Mouse (Mus musculus) heart, embryonic 14.5 days (tissue): ENCODE results near the gene Sphk2. TPM values are rescaled to one million over a fixed set of nuclear protein-coding genes. Genes with fewer than 3 reads are reported as not detected.

Experiments
- ATAC-seq: fragments of 200-750 bp; cut with Nextera tagmentation; 2 replicates; pipeline ENCODE4 v1.8.0; 2017; ENCODE audit warnings: low read depth, moderate TSS enrichment; ENCODE audit not compliant: insufficient number of reproducible peaks, insufficient read depth, low FRiP score
- H3K27ac ChIP-seq, 2 experiments: fragments of 200-500 bp in 1 of 2; fragments of 300-500 bp in 1 of 2; sonication (generic) in 1 of 2; replicated peaks in 1 of 2; 2 replicates each; pipeline ENCODE4 v1.5.1; 2012 to 2014; ENCODE audit warnings: low read depth in 2 of 2, low read length in 2 of 2, control low read depth in 1 of 2, mild to moderate bottlenecking in 1 of 2, mixed read lengths in 1 of 2; ENCODE audit not compliant: control insufficient read depth in 1 of 2, insufficient read depth in 1 of 2
- H3K27me3 ChIP-seq: fragments of 300-500 bp; sonication (generic); 2 replicates; pipeline ENCODE4 v1.6.1; 2014; ENCODE audit warnings: mild to moderate bottlenecking, low read length, control low read depth; ENCODE audit not compliant: control insufficient read depth, insufficient read depth
- H3K36me3 ChIP-seq: fragments of 300-500 bp; sonication (generic); 2 replicates; pipeline ENCODE4 v1.6.1; 2014; ENCODE audit warnings: mild to moderate bottlenecking, control low read depth, low read length, mixed read lengths; ENCODE audit not compliant: control insufficient read depth, insufficient read depth
- H3K4me1 ChIP-seq, 2 experiments: fragments of 200-500 bp in 1 of 2; fragments of 300-500 bp in 1 of 2; sonication (generic) in 1 of 2; 2 replicates each; pipeline ENCODE4 v1.6.1; 2012 to 2014; ENCODE audit warnings: low read length in 2 of 2, control low read depth in 1 of 2, mixed read lengths in 1 of 2; ENCODE audit not compliant: control insufficient read depth in 2 of 2, insufficient read depth in 2 of 2
- H3K4me2 ChIP-seq: fragments of 300-500 bp; sonication (generic); 2 replicates; pipeline ENCODE4 v1.6.1; 2014; ENCODE audit warnings: mild to moderate bottlenecking, low read length
- H3K4me3 ChIP-seq, 2 experiments: fragments of 200-500 bp in 1 of 2; fragments of 300-500 bp in 1 of 2; sonication (generic) in 1 of 2; 2 replicates each; pipeline ENCODE4 v1.5.1; 2012 to 2014; ENCODE audit warnings: low read length in 2 of 2, mild to moderate bottlenecking in 2 of 2, control low read depth in 1 of 2, low read depth in 1 of 2, moderate library complexity in 1 of 2; ENCODE audit not compliant: control insufficient read depth in 1 of 2, insufficient read depth in 1 of 2
- H3K9ac ChIP-seq: fragments of 300-500 bp; sonication (generic); 2 replicates; pipeline ENCODE4 v1.6.1; 2014; ENCODE audit warnings: mild to moderate bottlenecking, low read length
- H3K9me3 ChIP-seq: fragments of 300-500 bp; sonication (generic); 2 replicates; pipeline ENCODE4 v1.6.1; 2016; ENCODE audit warnings: low read length, control low read depth; ENCODE audit not compliant: control insufficient read depth
- WGBS: fragments of 180-500 bp; shearing (Covaris S2); extraction: QIAGEN DNeasy Blood & Tissue Kit; methylation state at CpG from one replicate; pipeline ENCODE4 v1.1.7; 2014; 5-methylcytosine and 5-hydroxymethylcytosine counted together
- polyA plus RNA-seq: library from polyadenylated mRNA; unstranded; fragments of >200 nt; fragmentation: Nextera tagmentation; extraction: Ambion mirVana; gene quantifications from 2 replicates; pipeline ENCODE4 v1.2.1, GENCODE M21; 2014

Gene Sphk2
- polyA plus RNA-seq, 1 experiment from 2014 or later: 12.5 TPM

DNA sequence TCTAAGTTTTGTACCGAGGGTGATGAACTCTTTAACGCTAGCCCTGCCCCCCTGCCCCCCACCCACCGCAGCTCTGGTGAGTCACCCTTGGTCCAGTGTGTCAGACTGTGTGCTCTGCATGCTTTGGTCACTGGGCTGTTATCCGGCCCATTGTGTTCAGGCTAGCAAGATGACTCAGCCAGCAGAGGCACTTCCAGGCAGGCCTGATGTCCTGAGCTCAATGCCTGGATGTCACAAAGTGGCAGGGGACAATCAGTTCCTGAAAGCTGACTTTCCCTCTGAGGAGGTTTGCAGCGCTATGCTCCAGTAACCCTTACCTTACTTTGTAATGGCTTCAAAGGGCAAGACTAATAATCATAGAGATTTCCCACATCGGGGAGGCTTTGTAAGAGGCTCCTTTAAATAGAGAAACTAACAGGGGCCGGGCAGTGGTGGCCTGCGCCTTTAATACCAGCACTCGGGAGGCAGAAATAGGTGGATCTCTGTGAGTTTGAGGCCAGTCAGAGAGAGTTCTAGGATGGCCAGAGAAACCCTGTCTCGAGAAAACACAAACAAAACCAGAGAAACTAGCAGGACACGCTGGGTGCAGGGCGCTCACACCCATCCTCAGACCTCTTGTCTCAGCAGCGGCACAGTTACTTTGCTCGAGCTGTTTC is 37.7 kb downstream of the Sphk2 start:
- H3K4me2 ChIP-seq: no peak overlapping the region
- no peaks in the 10 kb centered on the region for H3K36me3 ChIP-seq
- no peaks in the 10 kb centered on the region for H3K27me3 ChIP-seq
- no peaks in the 10 kb centered on the region for H3K9me3 ChIP-seq
- ATAC-seq: no peak; the same call in 1 of the 2 replicates
- H3K27ac ChIP-seq: peak overlapping the region; percentile 58 to 70
- WGBS: 59% methylated on average over 14 of the region's 14 CpGs
- peaks cover 5 to 15% of the 10 kb centered on the region in 2 experiments for H3K4me1 ChIP-seq
- H3K9ac ChIP-seq: no peak overlapping the region; the same call in 1 of the 2 replicates
- H3K4me3 ChIP-seq: no peak overlapping the region

DNA sequence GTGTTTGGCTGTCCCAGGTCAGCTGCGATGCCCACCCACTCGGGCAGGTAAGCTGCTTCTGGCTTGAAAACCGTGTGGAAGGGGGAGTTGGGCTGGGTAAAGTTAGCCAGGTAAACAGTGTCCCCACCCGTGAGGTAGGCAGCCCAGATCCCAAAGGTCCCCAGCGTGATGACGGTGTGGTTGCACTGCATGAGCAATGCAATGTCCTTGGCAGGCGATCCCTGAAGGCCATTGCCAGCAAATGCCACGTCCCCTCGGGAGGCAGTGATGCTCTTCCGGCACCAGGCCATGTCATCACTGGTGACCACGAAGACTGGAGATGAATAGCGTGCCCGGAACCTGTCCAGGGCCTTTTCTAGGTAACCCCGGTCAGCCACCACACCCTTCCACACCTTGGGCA is 39.3 kb downstream of the Sphk2 start:
- 91% methylated on average over 14 of the region's 14 CpGs for WGBS
- no peak for ATAC-seq
- H3K4me3 ChIP-seq: no peak overlapping the region
- no peak overlapping the region for H3K4me2 ChIP-seq
- no peak overlapping the region for H3K9ac ChIP-seq
- no peak overlapping the region for H3K27ac ChIP-seq
- H3K27me3 ChIP-seq: no peaks in the 10 kb centered on the region
- H3K4me1 ChIP-seq: peaks cover 5 to 15% of the 10 kb centered on the region in 2 experiments
- no peaks in the 10 kb centered on the region for H3K9me3 ChIP-seq
- H3K36me3 ChIP-seq: no peaks in the 10 kb centered on the region

DNA sequence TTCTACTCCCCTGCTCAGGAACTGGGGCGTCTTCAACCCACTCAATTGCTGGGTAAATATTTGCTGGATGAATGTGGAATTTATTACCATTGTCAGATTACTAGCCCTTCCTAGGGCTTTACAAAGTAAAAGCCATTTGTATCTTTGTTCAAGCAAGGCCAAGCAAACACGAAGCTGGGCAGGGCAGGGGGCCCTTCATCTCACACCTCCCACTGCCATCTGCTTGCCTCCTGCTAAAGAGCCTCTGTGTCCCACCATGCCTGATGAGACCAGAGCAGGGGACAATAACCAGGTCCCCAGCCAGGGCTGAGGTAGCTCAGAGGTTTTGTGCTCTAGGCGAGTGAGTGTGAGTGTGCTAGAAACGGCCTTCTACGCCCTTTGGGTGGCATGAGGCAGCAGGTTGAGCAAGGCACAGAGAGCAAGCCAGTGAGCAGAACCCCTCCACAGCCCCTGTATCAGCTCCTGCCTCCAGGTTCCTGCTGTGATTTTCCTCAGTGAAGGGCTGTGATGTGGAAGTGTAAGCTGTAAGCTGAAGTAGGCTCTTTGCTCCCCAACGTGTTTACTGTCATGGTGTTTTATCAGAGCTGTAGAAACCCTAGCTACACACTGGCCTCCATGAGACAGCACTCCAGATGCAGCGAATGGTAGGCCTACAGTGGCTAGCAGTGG is 40.0 kb downstream of the Sphk2 start:
- peaks cover 5 to 15% of the 10 kb centered on the region in 2 experiments for H3K4me1 ChIP-seq
- no peaks in the 10 kb centered on the region for H3K9me3 ChIP-seq
- WGBS: 76% methylated on average over 7 of the region's 7 CpGs
- no peak overlapping the region for H3K4me2 ChIP-seq
- H3K27ac ChIP-seq: no peak overlapping the region
- no peak overlapping the region for H3K9ac ChIP-seq
- H3K4me3 ChIP-seq: no peak overlapping the region
- no peaks in the 10 kb centered on the region for H3K36me3 ChIP-seq
- no peaks in the 10 kb centered on the region for H3K27me3 ChIP-seq
- ATAC-seq: no peak

DNA sequence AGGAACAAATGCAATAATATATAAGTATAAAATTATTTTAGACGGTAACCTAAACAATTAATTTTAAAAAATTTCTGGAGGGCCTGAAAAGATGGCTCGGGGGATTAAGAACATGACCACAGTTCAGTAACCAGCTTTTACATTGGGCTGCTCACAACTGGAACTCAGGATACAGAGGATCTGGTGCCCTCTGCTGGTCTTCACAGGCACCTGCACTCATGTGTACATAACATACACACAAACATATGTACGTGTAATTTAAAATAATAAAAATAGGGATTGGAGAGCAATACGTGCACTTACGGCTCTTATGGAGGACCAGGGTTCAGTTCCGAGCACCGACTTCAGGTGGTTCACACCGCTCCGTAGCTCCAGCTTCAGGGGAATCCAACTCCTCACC is 48.9 kb downstream of the Sphk2 start:
- H3K4me1 ChIP-seq: peaks cover 3 to 7% of the 10 kb centered on the region in 2 experiments; a peak in 1 of 4 replicates
- no peak overlapping the region for H3K9ac ChIP-seq
- no peaks in the 10 kb centered on the region for H3K27me3 ChIP-seq
- peaks cover 4% of the 10 kb centered on the region; the same call in 1 of the 2 replicates for H3K9me3 ChIP-seq
- no peak for ATAC-seq
- no peaks in the 10 kb centered on the region for H3K36me3 ChIP-seq
- WGBS: 95% methylated on average over 9 of the region's 9 CpGs
- no peak overlapping the region for H3K27ac ChIP-seq
- H3K4me3 ChIP-seq: no peak overlapping the region
- H3K4me2 ChIP-seq: no peak overlapping the region

DNA sequence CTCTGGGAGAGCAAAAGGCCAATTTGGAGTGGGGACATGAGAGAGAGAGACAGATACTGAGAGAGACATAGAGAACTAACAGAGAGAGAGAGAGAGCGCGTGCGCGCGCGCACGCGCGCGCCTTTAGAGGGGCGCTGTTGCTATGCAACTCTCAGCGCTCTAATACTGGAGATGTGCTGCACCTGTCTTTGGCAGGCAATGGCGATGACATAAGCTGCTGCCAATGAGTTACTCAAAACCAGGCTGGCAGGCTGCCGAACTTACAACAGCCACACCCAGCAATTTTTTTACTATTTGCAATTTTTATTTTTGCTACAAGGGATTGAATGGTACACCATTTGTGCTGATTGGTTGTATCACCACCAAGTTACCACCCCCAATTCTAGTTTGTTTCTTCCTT is 50.0 kb downstream of the Sphk2 start:
- H3K27me3 ChIP-seq: no peaks in the 10 kb centered on the region
- no peak for ATAC-seq

DNA sequence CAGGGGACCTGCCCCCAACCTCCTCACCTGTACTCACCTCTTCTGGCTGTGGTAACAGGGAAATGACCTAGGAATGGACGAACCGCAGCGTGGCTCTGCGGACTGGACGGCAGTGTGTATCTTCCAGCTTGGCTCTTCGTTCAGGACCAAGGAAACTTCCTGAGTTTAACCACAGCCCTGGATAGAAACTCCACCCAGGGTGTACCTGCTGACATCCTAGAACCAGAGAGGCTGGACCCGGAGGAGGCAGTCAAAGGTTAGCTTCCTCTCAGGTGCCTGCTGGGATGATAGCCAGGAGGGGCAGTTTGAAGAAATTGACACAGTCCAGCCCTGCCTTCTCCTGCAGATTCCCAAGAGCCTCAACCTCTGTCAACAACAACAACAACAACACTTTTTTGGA is 51.6 kb downstream of the Sphk2 start, which contains the start of gene Fut2:
Gene Fut2, minus strand, starts transcription at position 234 of the 400 bp plus-strand sequence.
- ATAC-seq: no peak
- H3K27me3 ChIP-seq: no peaks in the 10 kb centered on the region
- peaks cover 4% of the 10 kb centered on the region; the same call in 1 of the 2 replicates for H3K9me3 ChIP-seq
- no peak within 1 kb of the TSS for H3K27ac ChIP-seq
- peaks cover 3 to 9% of the 10 kb centered on the region in 2 experiments; a peak in 1 of 4 replicates for H3K4me1 ChIP-seq
- no peaks in the 10 kb centered on the region for H3K36me3 ChIP-seq
- 82% methylated on average over 7 of the region's 7 CpGs for WGBS
- no peak within 1 kb of the TSS for H3K4me2 ChIP-seq
- no peak within 1 kb of the TSS for H3K9ac ChIP-seq
- H3K4me3 ChIP-seq: no peak within 1 kb of the TSS

More for the DNA sequence above, 50.0 kb downstream of the Sphk2 start:
- H3K9ac ChIP-seq: no peak overlapping the region
- no peak overlapping the region for H3K4me3 ChIP-seq
- WGBS: 76% methylated on average over 14 of the region's 14 CpGs
- no peak overlapping the region for H3K4me2 ChIP-seq
- H3K9me3 ChIP-seq: peaks cover 4% of the 10 kb centered on the region; the same call in 1 of the 2 replicates
- peaks cover 3 to 9% of the 10 kb centered on the region in 2 experiments; a peak in 1 of 4 replicates for H3K4me1 ChIP-seq
- H3K27ac ChIP-seq: no peak overlapping the region
- no peaks in the 10 kb centered on the region for H3K36me3 ChIP-seq

DNA sequence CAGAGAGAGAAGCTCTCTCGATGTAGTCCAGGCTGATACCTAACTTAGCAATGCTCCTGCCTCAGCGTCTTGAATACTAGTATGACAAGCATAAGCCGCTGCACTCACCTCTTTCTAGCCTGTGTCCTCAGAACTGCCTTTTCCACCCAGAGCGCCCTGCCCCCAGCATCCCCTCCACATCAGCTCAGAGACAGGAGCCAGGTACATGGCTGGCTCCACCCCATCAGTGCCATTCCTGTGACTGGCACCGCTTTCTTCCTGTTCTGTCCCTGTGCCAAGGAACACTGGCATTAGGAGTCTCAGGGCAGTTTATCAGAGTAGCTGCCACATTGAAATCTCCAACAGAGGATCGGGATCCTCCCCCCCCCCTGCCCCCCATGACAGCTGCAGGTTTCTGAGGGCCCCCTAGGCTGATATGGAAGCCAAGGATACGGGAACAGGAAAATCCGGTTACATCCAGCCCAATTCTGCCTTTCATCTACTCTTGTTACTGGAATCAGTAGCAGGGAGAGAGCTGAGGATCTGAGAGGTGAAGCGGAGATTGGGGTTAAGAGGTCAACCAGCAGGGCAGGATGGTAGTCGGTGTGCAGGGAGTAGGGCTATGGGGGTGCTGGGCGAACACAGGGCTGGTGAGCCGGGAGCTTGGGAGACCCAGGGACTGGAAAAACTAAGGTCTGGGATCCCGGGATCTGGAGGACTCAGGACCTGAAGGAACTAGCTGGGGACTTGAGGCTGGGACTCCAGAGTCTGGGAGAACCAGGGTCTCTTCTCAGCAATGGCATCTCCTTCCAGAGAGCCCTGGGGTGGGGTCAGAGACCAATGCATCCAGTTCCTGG is 52.3 kb downstream of the Sphk2 start:
- no peak overlapping the region for H3K4me2 ChIP-seq
- WGBS: 53% methylated on average over 13 of the region's 13 CpGs
- H3K36me3 ChIP-seq: no peaks in the 10 kb centered on the region

More for the DNA sequence above, 52.3 kb downstream of the Sphk2 start:
- ATAC-seq: no peak
- H3K9me3 ChIP-seq: peaks cover 4% of the 10 kb centered on the region; the same call in 1 of the 2 replicates
- H3K27ac ChIP-seq: no peak overlapping the region
- H3K9ac ChIP-seq: no peak overlapping the region
- no peaks in the 10 kb centered on the region for H3K27me3 ChIP-seq
- no peak overlapping the region for H3K4me3 ChIP-seq
- H3K4me1 ChIP-seq: peaks cover 3 to 9% of the 10 kb centered on the region in 2 experiments; a peak in 1 of 4 replicates
